Mouse (Mus musculus): ENCODE data around the gene Gm4565. TPM values are rescaled to one million over a fixed set of nuclear protein-coding genes. Genes with fewer than 3 reads are reported as not detected.
"Not testable (repeated sequence)": the region's sequence is repeated elsewhere in the genome, so short reads cannot be mapped to it uniquely, and the experiment has no call there.

Gm4565 gene
- not detected for total RNA-seq (2022)

- not testable (repeated sequence) for DNase-seq (ENCODE audit: low spot score in 2 of 2)
Observed at GRCm38 (mm10) chr7:22588027-22588426, at the start of gene Gm4565. Gene Gm4565 (minus strand): TSS chr7:22588127.

- DNase-seq (ENCODE audit: low spot score in 2 of 2) = not testable (repeated sequence)
Observed at GRCm38 (mm10) chr7:22565243-22565642, 22.7 kb downstream of the Gm4565 start, which contains the start of gene Gm4201. Gene Gm4201 (minus strand): TSS chr7:22565343.

GRCm38 (mm10) chr7:22534787-22535186 is 53.1 kb downstream of the Gm4565 start, which contains the start of gene Gm8677:
Gene Gm8677 (minus strand): TSS chr7:22534887.
- not testable (repeated sequence) for DNase-seq (ENCODE audit: low spot score in 2 of 2)

Other genes with a start within 250 kb of the Gm4565 start
- not detected for gene Gm8660, start 217.1 kb downstream of the Gm4565 start, total RNA-seq (2022)
- not detected for gene Vmn1r148, start 174.5 kb downstream of the Gm4565 start, total RNA-seq (2022)
- gene Vmn1r149, start 149.9 kb downstream of the Gm4565 start, total RNA-seq (2022) = not detected
- not detected for gene Gm10665, start 124.1 kb downstream of the Gm4565 start, total RNA-seq (2022)
- gene Vmn1r151, start 88.4 kb downstream of the Gm4565 start, total RNA-seq (2022) = not detected
- gene Vmn1r152, start 65.2 kb downstream of the Gm4565 start, total RNA-seq (2022) = not detected
- not detected for gene Gm8677, start 53.2 kb downstream of the Gm4565 start, total RNA-seq (2022)
- not detected for gene Gm4201, start 22.8 kb downstream of the Gm4565 start, total RNA-seq (2022)
- gene Vmn1r155, start 69.9 kb upstream of the Gm4565 start, total RNA-seq (2022) = not detected
- gene Gm8693, start 104.2 kb upstream of the Gm4565 start, total RNA-seq (2022) = not detected
- not detected for gene Gm4567, start 131.6 kb upstream of the Gm4565 start, total RNA-seq (2022)
- gene Vmn1r157, start 173.6 kb upstream of the Gm4565 start, total RNA-seq (2022) = not detected
- gene Vmn1r158, start 202.7 kb upstream of the Gm4565 start, total RNA-seq (2022) = not detected